In genomic region chr7:127944614-127945013, GRCm38 (mm10) we compare ENCODE assay signal across 8 mouse cellular contexts. TPM values are rescaled to one million over a fixed set of nuclear protein-coding genes. Genes with fewer than 3 reads are reported as not detected.
DNase-seq lines count a peak whose midpoint lies in the region; ATAC-seq and TF ChIP-seq lines count a peak whose summit lies in the region.
"Had no signal": no experiment of that assay in that cellular context is flagged by ENCODE, and none has a peak within 500 bp of the region (broad histone marks: within the 10 kb centered on the region; RNA-seq: fewer than 3 reads in every experiment).

No protein-coding gene starts in this region.

- H3K4me2 ChIP-seq in lung, embryonic 15.5 days = peak overlapping the region; percentile 44
- H3K4me2 ChIP-seq in heart, postnatal 0 days (ENCODE audit: low read depth, low read length) = peak overlapping the region; percentile 47
- 0 out of 2 replicates have a peak overlapping the region, but pooled peaks have one; percentile 9 for H3K4me2 ChIP-seq in neural tube, embryonic 11.5 days (ENCODE audit: low read depth)

- no peak for DNase-seq in lung, postnatal 36 days
- DNase-seq in embryo, embryonic 9.5 days (ENCODE audit: extremely low spot score) = peak; percentile 26
- peak; percentile 39 for DNase-seq in heart, postnatal 0 days (ENCODE audit: low spot score)
- DNase-seq in neural tube, embryonic 11.5 days (ENCODE audit: low spot score) = no peak
- no peak for DNase-seq in spleen, postnatal 10 days (ENCODE audit: low spot score in 2 of 2)
- no peak for DNase-seq in yolk sac, embryonic 10.5 days (ENCODE audit: low spot score)
- DNase-seq: thymus, adult 2 months had no signal

- no peaks in the 10 kb centered on the region for H3K36me3 ChIP-seq in lung, embryonic 15.5 days
- no peaks in the 10 kb centered on the region for H3K36me3 ChIP-seq in heart, postnatal 0 days (replicated peaks; ENCODE audit: control insufficient read depth, insufficient read depth, low read length)
- no peaks in the 10 kb centered on the region for H3K36me3 ChIP-seq in neural tube, embryonic 11.5 days (ENCODE audit: control insufficient read depth, insufficient read depth, low read length)

- H3K9ac ChIP-seq in lung, embryonic 15.5 days = no peak overlapping the region
- H3K9ac ChIP-seq in heart, postnatal 0 days (replicated peaks; ENCODE audit: low read depth, low read length) = peak overlapping the region; percentile 15; the same call in 1 of the 2 replicates
- no peak overlapping the region for H3K9ac ChIP-seq in neural tube, embryonic 11.5 days (ENCODE audit: low read length)

- H3K4me1 ChIP-seq in lung, embryonic 15.5 days = peaks cover 5% of the 10 kb centered on the region; the same call in 1 of the 2 replicates
- H3K4me1 ChIP-seq in heart, postnatal 0 days (ENCODE audit: control insufficient read depth, insufficient read depth) = peaks cover 7% of the 10 kb centered on the region; the same call in 1 of the 2 replicates
- no peaks in the 10 kb centered on the region for H3K4me1 ChIP-seq in neural tube, embryonic 11.5 days (ENCODE audit: control insufficient read depth, insufficient read depth, low read length)

- H3K27me3 ChIP-seq in lung, embryonic 15.5 days = peaks cover 33% of the 10 kb centered on the region
- H3K27me3 ChIP-seq in heart, postnatal 0 days (ENCODE audit: control insufficient read depth, insufficient read depth, low read length) = peaks cover 12% of the 10 kb centered on the region
- peaks cover 10% of the 10 kb centered on the region for H3K27me3 ChIP-seq in neural tube, embryonic 11.5 days (ENCODE audit: control insufficient read depth, insufficient read depth, low read length)

- no peaks in the 10 kb centered on the region for H3K9me3 ChIP-seq in lung, embryonic 15.5 days
- H3K9me3 ChIP-seq in heart, postnatal 0 days (replicated peaks; ENCODE audit: control insufficient read depth, low read length) = no peaks in the 10 kb centered on the region
- no peaks in the 10 kb centered on the region for H3K9me3 ChIP-seq in neural tube, embryonic 11.5 days (ENCODE audit: control insufficient read depth, low read length)

- ATAC-seq in lung, embryonic 15.5 days (ENCODE audit: borderline replicate concordance, extremely low read depth, low FRiP score, low TSS enrichment) = peak; percentile 59; the same call in 1 of the 2 replicates
- peak; percentile 71 for ATAC-seq in heart, postnatal 0 days (ENCODE audit: insufficient read depth, low read depth)
- ATAC-seq in neural tube, embryonic 11.5 days (ENCODE audit: insufficient read depth, low FRiP score, low TSS enrichment) = no peak

- no peak for TF ChIP-seq CTCF in heart, postnatal 0 days (IDR thresholded peaks at IDR 0.05; ENCODE audit: low read depth)

- no peak overlapping the region for H3K27ac ChIP-seq in lung, embryonic 15.5 days
- no peak overlapping the region for H3K27ac ChIP-seq in heart, postnatal 0 days (ENCODE audit: low read depth)
- no peak overlapping the region for H3K27ac ChIP-seq in neural tube, embryonic 11.5 days (ENCODE audit: low read depth, low read length)

- TF ChIP-seq EP300 in heart, postnatal 0 days (IDR thresholded peaks at IDR 0.05; ENCODE audit: low read depth) = no peak

- H3K4me3 ChIP-seq in lung, embryonic 15.5 days = peak overlapping the region; percentile 5
- H3K4me3 ChIP-seq in heart, postnatal 0 days (ENCODE audit: low read depth, low read length) = peak overlapping the region; percentile 13; the same call in 1 of the 2 replicates
- H3K4me3 ChIP-seq in neural tube, embryonic 11.5 days (ENCODE audit: low read depth, low read length) = no peak overlapping the region

- WGBS in lung, embryonic 15.5 days = 7% methylated on average over 23 of the region's 23 CpGs
- WGBS in heart, postnatal 0 days = 4% methylated on average over 22 of the region's 23 CpGs
- WGBS in neural tube, embryonic 11.5 days = 13% methylated on average over 23 of the region's 23 CpGs

RNA-seq across cellular contexts. Expression of gene Prss36, which starts 1.9 kb away (rescaled TPM):
- 11.8 and 13.1 TPM in 2 replicates for polyA plus RNA-seq in lung, embryonic 15.5 days (2015; fragmentation: Nextera tagmentation; extraction: Ambion mirVana)
- total RNA-seq in heart, postnatal 0 days (2014; rRNA removed; ENCODE audit: low replicate concordance) = 14.2 and 17.5 TPM in 2 replicates
- polyA plus RNA-seq in heart, postnatal 0 days (2015; fragmentation: Nextera tagmentation; extraction: Ambion mirVana) = 10.1 and 10.2 TPM in 2 replicates
- polyA plus RNA-seq in neural tube, embryonic 11.5 days (2014; fragmentation: Nextera tagmentation; extraction: Ambion mirVana) = 11.6 and 11.7 TPM in 2 replicates

RNA-seq across cellular contexts. Expression of gene Prss8, which starts 14.7 kb away (rescaled TPM):
- polyA plus RNA-seq in lung, embryonic 15.5 days (2015; fragmentation: Nextera tagmentation; extraction: Ambion mirVana) = 80.0 and 84.5 TPM in 2 replicates
- total RNA-seq in heart, postnatal 0 days (2014; rRNA removed; ENCODE audit: low replicate concordance) = 0.73 and 8.1 TPM in 2 replicates
- polyA plus RNA-seq in heart, postnatal 0 days (2015; fragmentation: Nextera tagmentation; extraction: Ambion mirVana) = 0.18 and 0.34 TPM in 2 replicates
- 1.6 and 2.0 TPM in 2 replicates for polyA plus RNA-seq in neural tube, embryonic 11.5 days (2014; fragmentation: Nextera tagmentation; extraction: Ambion mirVana)

RNA-seq across cellular contexts. Expression of gene Fus, which starts 22.6 kb away (rescaled TPM):
- polyA plus RNA-seq in lung, embryonic 15.5 days (2015; fragmentation: Nextera tagmentation; extraction: Ambion mirVana) = 428 and 443 TPM in 2 replicates
- total RNA-seq in heart, postnatal 0 days (2014; rRNA removed; ENCODE audit: low replicate concordance) = 25.8 and 33.4 TPM in 2 replicates
- polyA plus RNA-seq in heart, postnatal 0 days (2015; fragmentation: Nextera tagmentation; extraction: Ambion mirVana) = 134 and 175 TPM in 2 replicates
- 48.1 and 51.6 TPM in 2 replicates for polyA plus RNA-seq in neural tube, embryonic 11.5 days (2014; fragmentation: Nextera tagmentation; extraction: Ambion mirVana)

RNA-seq across cellular contexts. Expression of gene Kat8, which starts 32.3 kb away (rescaled TPM):
- 39.5 and 44.3 TPM in 2 replicates for polyA plus RNA-seq in lung, embryonic 15.5 days (2015; fragmentation: Nextera tagmentation; extraction: Ambion mirVana)
- total RNA-seq in heart, postnatal 0 days (2014; rRNA removed; ENCODE audit: low replicate concordance) = 14.4 and 22.6 TPM in 2 replicates
- polyA plus RNA-seq in heart, postnatal 0 days (2015; fragmentation: Nextera tagmentation; extraction: Ambion mirVana) = 17.0 and 20.4 TPM in 2 replicates
- 52.3 and 56.6 TPM in 2 replicates for polyA plus RNA-seq in neural tube, embryonic 11.5 days (2014; fragmentation: Nextera tagmentation; extraction: Ambion mirVana)

RNA-seq across cellular contexts. Expression of gene Bckdk, which starts 40.7 kb away (rescaled TPM):
- 134 and 142 TPM in 2 replicates for polyA plus RNA-seq in lung, embryonic 15.5 days (2015; fragmentation: Nextera tagmentation; extraction: Ambion mirVana)
- 117 and 196 TPM in 2 replicates for total RNA-seq in heart, postnatal 0 days (2014; rRNA removed; ENCODE audit: low replicate concordance)
- polyA plus RNA-seq in heart, postnatal 0 days (2015; fragmentation: Nextera tagmentation; extraction: Ambion mirVana) = 128 and 131 TPM in 2 replicates
- 99.7 and 109 TPM in 2 replicates for polyA plus RNA-seq in neural tube, embryonic 11.5 days (2014; fragmentation: Nextera tagmentation; extraction: Ambion mirVana)

Comparison
In these comparisons a context has a peak if more than half of its experiments do, and no peak if none do; other contexts are left out.
1. DNase-seq: peak in embryo, embryonic 9.5 days (single experiment) and heart, postnatal 0 days (single experiment); none in lung, postnatal 36 days (single experiment), neural tube, embryonic 11.5 days (single experiment), spleen, postnatal 10 days (0 of 2) and yolk sac, embryonic 10.5 days (single experiment).
2. RNA of gene Prss8, which starts 14.7 kb away (polyA plus RNA-seq): 80.0 to 84.5 TPM in lung, embryonic 15.5 days; 1.6 to 2.0 TPM in neural tube, embryonic 11.5 days and 0.18 to 0.34 TPM in heart, postnatal 0 days; every median in the first group is over 10 times any median in the second.
3. Peak in every context shown above with its lines, with median percentiles within 50 percentile points of each other: H3K4me2 ChIP-seq.